ENCODE assay signal across 27 mouse cellular contexts in genomic region chr4:80834050-80834449, GRCm38 (mm10). TPM values are rescaled to one million over a fixed set of nuclear protein-coding genes. Genes with fewer than 3 reads are reported as not detected.
DNase-seq lines count a peak whose midpoint lies in the region; ATAC-seq and TF ChIP-seq lines count a peak whose summit lies in the region.
"Had no signal": no experiment of that assay in that cellular context is flagged by ENCODE, and none has a peak within 500 bp of the region (broad histone marks: within the 10 kb centered on the region; RNA-seq: fewer than 3 reads in every experiment).

Gene Tyrp1 (plus strand): TSS chr4:80834123.

- WGBS in forebrain, embryonic 16.5 days = 23% methylated on average over 3 of the region's 3 CpGs
- 14% methylated on average over 3 of the region's 3 CpGs for WGBS in midbrain, postnatal 0 days
- 57% methylated on average over 3 of the region's 3 CpGs for WGBS in intestine, embryonic 15.5 days

- no peak within 1 kb of the TSS for H3K4me3 ChIP-seq in forebrain, embryonic 16.5 days (replicated peaks; ENCODE audit: low read length)
- H3K4me3 ChIP-seq in midbrain, postnatal 0 days (ENCODE audit: low read depth, low read length) = no peak within 1 kb of the TSS
- H3K4me3 ChIP-seq in intestine, embryonic 15.5 days (replicated peaks) = no peak within 1 kb of the TSS
- H3K4me3 ChIP-seq: heart, adult 2 months; limb, embryonic 10.5 days; neural tube, embryonic 15.5 days had no signal

- no peak within 1 kb of the TSS for H3K4me2 ChIP-seq in forebrain, embryonic 16.5 days (ENCODE audit: low read length)
- no peak within 1 kb of the TSS for H3K4me2 ChIP-seq in midbrain, postnatal 0 days (ENCODE audit: low read depth, low read length, poor library complexity, severe bottlenecking)
- no peak within 1 kb of the TSS for H3K4me2 ChIP-seq in intestine, embryonic 15.5 days (replicated peaks)
- H3K4me2 ChIP-seq: neural tube, embryonic 15.5 days had no signal

- no peaks in the 10 kb centered on the region for H3K27me3 ChIP-seq in forebrain, embryonic 16.5 days (replicated peaks; ENCODE audit: control insufficient read depth, insufficient read depth, low read length)
- no peaks in the 10 kb centered on the region for H3K27me3 ChIP-seq in midbrain, postnatal 0 days (ENCODE audit: insufficient read depth, low read length)
- H3K27me3 ChIP-seq in intestine, embryonic 15.5 days (replicated peaks) = no peaks in the 10 kb centered on the region
- H3K27me3 ChIP-seq: neural tube, embryonic 15.5 days had no signal

- intact Hi-C loops in heart, postnatal 36 days (cut with DNase I) = no loop called here

- TF ChIP-seq CTCF in midbrain, postnatal 0 days (IDR thresholded peaks at IDR 0.05) = no peak

- no peak within 1 kb of the TSS for H3K9ac ChIP-seq in forebrain, embryonic 16.5 days (replicated peaks; ENCODE audit: low read depth, low read length)
- no peak within 1 kb of the TSS for H3K9ac ChIP-seq in midbrain, postnatal 0 days (replicated peaks; ENCODE audit: low read length, poor library complexity, severe bottlenecking)
- no peak within 1 kb of the TSS for H3K9ac ChIP-seq in intestine, embryonic 15.5 days
- H3K9ac ChIP-seq: neural tube, embryonic 15.5 days had no signal

- no peaks in the 10 kb centered on the region for H3K36me3 ChIP-seq in forebrain, embryonic 16.5 days (ENCODE audit: control insufficient read depth, insufficient read depth)
- H3K36me3 ChIP-seq in midbrain, postnatal 0 days (ENCODE audit: insufficient read depth, low read length) = no peaks in the 10 kb centered on the region
- no peaks in the 10 kb centered on the region for H3K36me3 ChIP-seq in intestine, embryonic 15.5 days
- H3K36me3 ChIP-seq: limb, embryonic 10.5 days; neural tube, embryonic 15.5 days had no signal

- no peak within 1 kb of the TSS for H3K27ac ChIP-seq in forebrain, embryonic 16.5 days (ENCODE audit: low read length)
- H3K27ac ChIP-seq in midbrain, postnatal 0 days (ENCODE audit: low read depth, low read length) = no peak within 1 kb of the TSS
- H3K27ac ChIP-seq in intestine, embryonic 15.5 days = no peak within 1 kb of the TSS
- H3K27ac ChIP-seq: heart, adult 2 months; limb, embryonic 10.5 days; neural tube, embryonic 15.5 days had no signal

- ATAC-seq in forebrain, embryonic 16.5 days = peak; percentile 67
- peak; percentile 20; the same call in 1 of the 2 replicates for ATAC-seq in midbrain, postnatal 0 days (ENCODE audit: low FRiP score)
- ATAC-seq in intestine, embryonic 15.5 days = no peak
- ATAC-seq: hindbrain, embryonic 16.5 days had no signal

- no peaks in the 10 kb centered on the region for H3K9me3 ChIP-seq in forebrain, embryonic 16.5 days (ENCODE audit: control insufficient read depth, low read length)
- H3K9me3 ChIP-seq in midbrain, postnatal 0 days (ENCODE audit: low read length) = no peaks in the 10 kb centered on the region
- no peaks in the 10 kb centered on the region for H3K9me3 ChIP-seq in intestine, embryonic 15.5 days
- H3K9me3 ChIP-seq: limb, embryonic 10.5 days; neural tube, embryonic 15.5 days had no signal

- no peaks in the 10 kb centered on the region; the same call in 1 of the 2 replicates for H3K4me1 ChIP-seq in forebrain, embryonic 16.5 days (replicated peaks; ENCODE audit: control insufficient read depth, insufficient read depth, low read length)
- no peaks in the 10 kb centered on the region for H3K4me1 ChIP-seq in midbrain, postnatal 0 days (ENCODE audit: insufficient read depth, low read length)
- no peaks in the 10 kb centered on the region for H3K4me1 ChIP-seq in intestine, embryonic 15.5 days (replicated peaks)
- H3K4me1 ChIP-seq: limb, embryonic 10.5 days; neural tube, embryonic 15.5 days had no signal

- DNase-seq in heart, adult 11 months = peak; percentile 34
- DNase-seq in heart, postnatal 36 days = no peak
- peak; percentile 13 for DNase-seq in brain, adult 2 months (ENCODE audit: low read depth, low spot score)
- peak; percentile 53 for DNase-seq in midbrain, postnatal 0 days (ENCODE audit: low spot score)
- DNase-seq in lung, postnatal 36 days = no peak
- DNase-seq in thymus, postnatal 14 days = no peak
- DNase-seq: adrenal gland, adult 8-10 months; gastrocnemius, postnatal 14 days; heart, adult 2 months; heart, postnatal 4 days; kidney, adult 11 months; lung, adult 18-20 months; right cerebral cortex, adult 18-20 months; thymus, postnatal 4 days had no signal

RNA-seq across cellular contexts. Expression of gene Tyrp1, which starts in this region (rescaled TPM):
- under 1 TPM in 1 of 2 experiments, not detected in 1; 0.19 TPM for total RNA-seq in heart, postnatal 36 days (2021)
- 0.20 and 0.34 TPM in 2 replicates for polyA plus RNA-seq in forebrain, embryonic 16.5 days (2015; fragmentation: Nextera tagmentation; extraction: Ambion mirVana)
- total RNA-seq in midbrain, postnatal 0 days (2014; rRNA removed) = 1.2 TPM in 1 of 2 replicates, not detected in the other
- 0.17 TPM in 1 of 2 replicates, not detected in the other for polyA plus RNA-seq in midbrain, postnatal 0 days (2015; fragmentation: Nextera tagmentation; extraction: Ambion mirVana)
- not detected in 2 replicates for polyA plus RNA-seq in intestine, embryonic 15.5 days (2015; fragmentation: Nextera tagmentation; extraction: Ambion mirVana)
- total RNA-seq: adrenal gland, adult 8-10 months; left cerebral cortex, adult 18-20 months; liver, adult 2 months; megakaryocyte-erythroid progenitor cell, adult 5-6 weeks had no signal
- polyA plus RNA-seq: C2C12; heart, embryonic 14.5 days; kidney, embryonic 16.5 days; limb, embryonic 10.5 days; liver, adult 2 months; small intestine, adult 2 months; stomach, embryonic 14.5 days had no signal

Comparison
In these comparisons a context has a peak if more than half of its experiments do, and no peak if none do; other contexts are left out.
1. DNase-seq: peak in heart, adult 11 months (single experiment), brain, adult 2 months (single experiment) and midbrain, postnatal 0 days (single experiment); none in heart, postnatal 36 days (0 of 2), lung, postnatal 36 days (single experiment) and thymus, postnatal 14 days (single experiment).
2. Peak in ATAC-seq in forebrain, embryonic 16.5 days; RNA of the gene not detected or under 1 TPM.